Mouse (Mus musculus): ENCODE results near the gene Myt1l.
A peak's percentile ranks its signal among the peaks of the same experiment; 100 is the strongest.

The Myt1l gene

DNA sequence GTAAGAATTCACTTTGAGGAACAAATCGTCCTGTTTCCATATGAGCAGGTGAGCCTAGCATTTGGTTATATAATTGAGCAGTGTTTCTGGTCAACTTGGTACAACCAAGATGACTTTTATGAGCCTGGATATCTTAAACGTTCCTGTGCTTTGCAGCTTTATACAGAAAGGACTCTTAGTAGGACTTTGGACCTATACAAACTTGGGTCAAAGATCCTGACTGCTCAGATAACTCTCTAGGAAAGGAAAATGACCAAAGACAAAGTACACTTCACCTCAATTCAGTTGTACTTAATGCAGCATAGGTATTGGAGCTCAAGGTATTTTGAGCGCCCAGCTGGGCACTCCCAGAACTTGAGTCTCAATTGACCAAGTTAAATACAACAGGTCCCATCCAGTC, 388.0 kb downstream of the Myt1l start:
- DNase-seq (ENCODE audit: low spot score), result no peak

DNA sequence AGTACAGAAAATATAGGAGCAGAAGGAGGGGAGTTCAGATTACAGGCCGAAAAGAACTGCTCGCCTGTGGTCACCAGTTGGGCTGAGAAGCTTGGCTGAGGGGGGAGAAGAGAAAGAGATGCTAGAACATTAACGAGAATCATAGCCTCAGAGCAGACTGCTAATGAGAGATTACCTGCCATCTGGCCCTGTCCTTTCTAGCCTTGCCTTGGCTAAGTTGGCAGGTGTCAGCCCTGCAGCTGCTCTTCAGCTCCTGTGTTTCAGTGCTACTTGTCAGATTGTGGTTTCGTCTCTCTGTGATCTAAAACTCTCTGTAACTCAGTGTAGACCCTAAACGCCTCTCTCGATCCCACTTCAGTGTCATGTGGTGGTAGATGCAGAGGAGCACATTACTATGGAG, 388.6 kb downstream of the Myt1l start:
- DNase-seq (ENCODE audit: low spot score), result no peak

DNA sequence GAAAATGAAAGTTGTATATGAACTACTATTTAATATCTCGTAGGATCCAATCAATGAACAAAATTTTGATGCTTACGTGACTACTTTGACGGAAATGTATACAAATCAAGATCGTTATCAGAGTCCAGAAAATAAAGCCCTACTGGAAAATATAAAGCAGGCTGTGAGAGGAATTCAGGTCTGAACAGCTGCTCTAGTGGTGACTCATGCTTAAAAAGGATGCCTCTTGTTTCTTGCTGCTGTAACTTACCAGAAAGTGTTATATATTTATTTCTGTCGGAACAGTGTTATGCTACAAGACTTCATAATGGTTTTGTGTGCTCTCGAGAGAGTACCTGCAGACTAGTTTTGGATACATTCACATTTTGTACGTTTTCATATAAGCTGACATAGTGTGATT, 392.1 kb downstream of the Myt1l start:
- DNase-seq (ENCODE audit: low spot score), result no peak

DNA sequence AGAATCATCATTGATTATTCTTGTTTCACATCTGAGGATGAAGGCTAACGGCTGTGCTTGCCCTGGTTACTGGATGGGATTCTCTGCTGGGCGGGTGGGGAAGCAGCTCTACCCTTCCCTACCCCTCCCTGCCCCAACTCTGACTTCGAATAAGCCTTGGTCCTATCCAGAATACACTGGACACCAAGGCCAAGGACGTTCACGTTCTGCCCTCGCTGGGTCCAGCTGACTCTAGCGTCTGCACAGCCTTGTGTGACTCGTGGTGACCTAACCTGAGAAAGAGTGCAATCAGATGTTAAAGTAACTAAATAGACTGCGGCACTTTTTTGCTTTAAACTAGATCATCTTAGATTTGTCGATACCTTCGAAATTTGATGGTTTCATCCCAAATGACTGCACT, 393.3 kb downstream of the Myt1l start:
- DNase-seq (ENCODE audit: low spot score), result no peak

DNA sequence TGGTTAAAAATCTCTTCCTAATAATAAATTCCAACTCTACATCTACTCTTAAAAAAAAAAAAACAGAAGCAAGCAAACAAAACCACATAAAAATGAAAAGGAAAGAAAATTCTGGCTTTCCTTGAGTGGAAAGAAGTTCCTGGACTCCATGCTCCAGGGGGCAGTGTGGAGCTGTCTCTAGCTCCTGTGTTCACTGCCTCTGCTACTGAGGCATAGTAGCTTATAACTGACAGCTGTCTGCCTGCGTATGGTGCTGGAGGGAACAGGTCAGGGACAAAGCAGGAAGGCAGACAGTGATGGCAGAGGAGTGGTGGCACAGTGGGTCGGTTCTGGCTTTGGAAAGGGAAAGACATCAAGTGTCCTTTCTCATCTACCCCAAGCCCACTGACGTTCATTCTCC, 398.7 kb downstream of the Myt1l start:
- DNase-seq (ENCODE audit: low spot score), result peak; percentile 25

DNA sequence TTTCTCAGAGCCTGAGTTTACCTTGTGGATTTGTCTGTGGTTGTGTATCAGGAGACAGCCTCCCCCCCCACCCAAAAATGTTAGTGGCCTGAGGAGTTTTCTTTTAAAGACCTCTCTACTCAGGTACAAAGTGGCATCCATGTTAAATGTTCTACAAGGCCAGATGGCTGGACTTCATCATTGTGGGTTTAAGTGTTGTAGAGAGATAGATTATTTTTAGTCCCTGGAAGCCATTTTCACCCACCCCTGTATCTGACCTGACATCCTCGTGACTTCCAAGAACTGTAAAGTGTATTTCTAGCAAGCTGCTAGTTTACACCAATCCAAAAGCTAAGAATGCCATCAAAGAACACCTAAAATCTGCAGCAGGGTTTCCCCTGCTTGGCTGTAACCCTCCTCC, 402.4 kb downstream of the Myt1l start:
- DNase-seq (ENCODE audit: low spot score), result no peak

DNA sequence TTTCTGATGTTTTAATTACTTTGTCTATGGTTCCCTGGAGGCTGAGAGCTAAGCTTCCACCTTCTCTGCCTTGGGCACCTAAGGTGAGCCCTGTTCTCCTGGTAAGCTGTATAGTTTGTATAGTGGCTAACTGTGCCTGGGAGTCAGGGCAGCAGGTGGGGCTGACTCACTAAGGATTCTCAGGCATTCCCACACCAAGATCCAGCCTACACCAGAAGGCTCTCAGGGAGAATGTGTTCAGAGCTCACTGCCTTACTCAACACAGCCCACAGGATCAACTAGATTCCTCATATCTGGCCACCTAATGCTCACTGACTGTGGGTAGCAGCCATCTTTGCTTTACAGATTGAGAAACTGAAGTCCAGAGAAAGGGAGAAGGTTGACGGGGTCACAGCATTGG, 404.8 kb downstream of the Myt1l start:
- DNase-seq (ENCODE audit: low spot score), result no peak

DNA sequence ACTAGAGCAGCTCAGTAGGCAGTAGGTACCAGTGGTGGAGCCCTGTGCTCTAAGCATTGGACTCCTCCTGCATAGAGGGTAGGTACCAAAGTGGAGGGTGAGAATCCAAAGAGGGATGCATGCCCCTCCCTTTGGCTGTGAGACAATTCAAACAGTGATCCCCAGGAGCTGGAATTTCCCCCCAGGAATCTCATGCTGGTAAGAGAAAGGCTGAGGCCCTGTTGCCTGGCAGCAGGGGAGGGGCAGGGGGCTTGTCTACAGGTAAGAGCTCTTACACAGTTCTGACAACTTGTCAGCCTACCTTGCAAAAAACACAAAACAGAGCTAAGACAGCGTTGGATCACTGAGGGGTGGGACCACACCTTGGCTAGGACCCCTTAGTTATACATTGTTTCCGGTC, 405.3 kb downstream of the Myt1l start:
- DNase-seq (ENCODE audit: low spot score), result no peak

DNA sequence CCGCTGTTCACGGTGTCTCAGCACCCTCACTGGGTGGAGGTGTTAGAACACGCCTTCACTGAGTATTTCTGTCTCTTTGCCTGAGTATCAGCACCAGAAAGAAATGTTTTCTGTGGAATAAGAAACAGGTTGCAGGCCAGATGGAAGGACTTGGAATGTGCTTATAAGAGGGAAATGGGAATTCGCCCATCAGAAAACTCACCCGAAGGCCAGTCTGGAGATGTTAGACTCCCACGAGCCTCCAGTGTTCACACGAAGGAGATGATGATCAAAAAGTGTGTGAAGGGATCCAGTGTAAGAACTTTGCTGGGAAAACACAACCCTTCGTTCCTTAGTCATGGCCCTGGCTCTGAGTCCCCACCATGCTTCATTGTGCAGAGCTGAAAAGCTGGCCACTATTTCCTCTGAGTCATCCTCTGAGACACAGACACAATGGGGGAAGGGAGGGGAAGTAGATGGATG, 406.0 kb downstream of the Myt1l start:
- no peak for DNase-seq (ENCODE audit: low spot score)

DNA sequence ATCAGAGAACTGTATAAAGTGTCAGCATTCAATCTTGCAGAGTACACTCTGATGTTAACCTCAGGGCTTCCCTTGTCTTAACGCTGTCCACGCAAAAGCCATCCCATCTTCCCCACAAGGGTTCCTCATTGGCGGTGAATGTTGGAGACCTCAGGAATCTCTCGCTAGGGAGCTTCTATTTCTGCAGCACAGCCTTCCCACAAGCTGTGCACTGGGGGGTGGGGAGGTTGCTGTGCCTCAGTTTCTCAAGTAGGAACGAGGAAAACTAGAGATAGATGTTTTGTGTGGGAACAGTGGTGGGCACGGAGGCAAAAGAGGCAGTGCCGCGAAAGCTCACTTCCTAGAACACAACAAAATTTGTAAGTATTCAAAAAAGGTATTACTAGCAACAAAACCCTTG, 409.1 kb downstream of the Myt1l start, which contains the start of gene Pxdn:
Pxdn (plus strand) TSS at position 301 of the 400 bp plus-strand sequence.
- no peak for DNase-seq (ENCODE audit: low spot score)

DNA sequence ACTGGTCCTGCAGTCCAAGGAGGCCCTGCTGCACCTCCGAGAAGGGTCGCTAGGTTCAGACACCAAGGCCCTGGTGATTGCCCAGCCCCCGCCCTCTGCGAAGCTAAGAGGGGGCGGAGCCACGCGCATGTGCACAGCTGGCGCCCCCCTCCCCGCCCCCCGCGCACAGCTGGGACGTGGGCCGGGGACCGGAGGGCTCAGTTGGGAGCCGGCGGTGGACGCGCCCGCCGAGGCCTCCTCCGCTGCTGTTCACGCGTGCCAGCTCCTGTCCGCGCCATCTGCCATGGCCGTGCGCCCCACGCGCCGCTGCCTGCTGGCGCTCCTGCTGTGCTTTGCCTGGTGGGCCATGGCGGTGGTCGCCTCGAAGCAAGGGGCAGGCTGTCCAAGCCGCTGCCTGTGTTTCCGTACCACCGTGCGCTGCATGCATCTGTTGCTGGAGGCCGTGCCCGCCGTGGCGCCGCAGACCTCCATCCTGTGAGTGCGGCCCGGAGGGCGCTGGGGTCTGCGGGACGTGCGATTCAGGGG, 409.7 kb downstream of the Myt1l start:
- DNase-seq (ENCODE audit: low spot score), result peak; percentile 62

DNA sequence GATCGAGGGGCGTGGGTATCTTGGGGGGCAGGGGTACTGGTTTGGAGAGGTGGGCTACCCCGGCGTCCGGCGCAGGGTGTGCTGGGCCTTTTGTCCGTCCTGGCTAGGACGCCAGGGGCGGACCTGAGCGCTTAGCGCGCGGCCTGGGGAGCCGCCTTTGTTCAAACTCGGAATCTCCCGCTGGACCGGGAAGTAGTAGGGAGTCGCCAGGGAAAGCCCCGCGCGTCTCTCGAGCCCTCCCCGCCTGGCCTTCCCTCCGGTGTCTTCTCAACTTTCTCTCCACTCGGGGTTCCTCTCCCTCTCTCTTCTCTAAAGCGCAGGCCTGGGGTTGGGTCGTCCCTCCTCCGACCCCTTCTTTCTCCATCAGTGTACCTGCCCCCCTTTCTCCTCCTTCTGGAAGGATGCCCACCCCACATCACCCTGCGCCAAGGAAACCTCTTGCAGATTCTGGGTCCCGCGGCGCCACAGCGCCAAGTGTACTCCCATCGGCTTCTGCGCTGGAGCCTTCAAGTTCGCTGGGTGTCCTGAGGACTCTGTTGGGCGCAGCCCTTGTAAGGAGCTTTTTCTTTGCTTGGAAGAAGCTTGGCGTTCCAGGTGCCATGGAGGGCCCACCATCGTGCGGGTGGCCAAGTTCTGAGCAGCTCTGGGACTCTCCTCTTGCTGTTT, 410.3 kb downstream of the Myt1l start:
- DNase-seq (ENCODE audit: low spot score), result peak; percentile 56

DNA sequence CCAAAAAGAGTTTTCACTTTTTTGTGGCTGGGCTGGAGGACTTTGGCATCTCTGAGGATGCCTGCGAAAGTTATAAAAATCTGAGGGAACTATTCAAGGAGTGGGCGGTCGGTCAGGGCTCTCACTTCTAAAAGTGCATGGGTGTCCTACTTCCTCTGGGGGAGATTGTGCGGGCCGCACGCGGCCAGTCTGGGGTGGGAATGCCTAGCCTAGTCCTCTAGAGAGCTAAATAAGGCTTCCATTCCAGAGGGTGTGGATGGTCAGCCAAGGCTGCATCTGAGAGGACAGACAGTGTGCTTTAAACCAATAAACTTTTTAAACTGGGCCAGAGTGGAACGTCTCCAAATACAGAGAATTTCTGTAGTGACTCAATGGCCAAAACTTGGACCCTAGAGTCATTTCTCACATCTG, 411.1 kb downstream of the Myt1l start:
- no peak for DNase-seq (ENCODE audit: low spot score)

DNA sequence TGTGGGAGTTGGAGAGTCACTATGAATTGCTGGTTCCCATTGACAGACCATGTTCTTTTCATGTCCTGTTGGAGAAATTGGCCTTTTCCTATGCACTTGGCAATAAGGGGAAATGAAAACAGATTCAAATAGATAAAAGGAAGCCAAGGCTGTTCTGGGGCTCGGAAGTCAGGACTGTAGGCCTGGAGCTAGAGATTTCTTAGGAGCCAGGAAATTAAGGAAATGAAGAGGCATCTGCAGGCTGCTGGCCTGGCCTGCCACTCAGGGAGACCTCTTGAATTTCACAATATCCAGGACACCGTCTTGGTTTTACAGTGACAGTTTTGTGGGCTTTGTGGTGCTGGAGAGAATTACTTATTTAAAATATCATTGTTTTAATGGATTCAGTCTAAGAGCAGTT, 414.3 kb downstream of the Myt1l start:
- no peak for DNase-seq (ENCODE audit: low spot score)

DNA sequence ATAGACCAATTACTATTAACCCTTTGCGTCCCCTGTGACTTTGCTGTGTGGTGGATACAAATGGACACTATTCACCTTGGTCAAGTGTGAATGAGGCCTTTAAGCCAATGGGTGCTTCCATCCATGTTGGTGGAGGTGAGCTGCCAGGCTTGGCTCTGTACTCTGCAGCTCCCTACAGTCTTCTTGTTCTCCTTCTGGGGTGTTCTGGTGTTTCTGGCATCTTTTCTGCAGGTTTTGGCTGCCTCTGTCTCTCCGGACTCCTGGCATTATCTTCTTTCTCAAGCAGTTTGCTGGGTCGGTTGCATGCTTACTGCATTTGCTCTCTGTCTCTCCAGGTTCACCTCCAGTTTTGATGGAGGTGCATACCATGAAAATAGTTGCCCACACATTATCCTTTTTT, 416.5 kb downstream of the Myt1l start:
- DNase-seq (ENCODE audit: low spot score), result no peak

DNA sequence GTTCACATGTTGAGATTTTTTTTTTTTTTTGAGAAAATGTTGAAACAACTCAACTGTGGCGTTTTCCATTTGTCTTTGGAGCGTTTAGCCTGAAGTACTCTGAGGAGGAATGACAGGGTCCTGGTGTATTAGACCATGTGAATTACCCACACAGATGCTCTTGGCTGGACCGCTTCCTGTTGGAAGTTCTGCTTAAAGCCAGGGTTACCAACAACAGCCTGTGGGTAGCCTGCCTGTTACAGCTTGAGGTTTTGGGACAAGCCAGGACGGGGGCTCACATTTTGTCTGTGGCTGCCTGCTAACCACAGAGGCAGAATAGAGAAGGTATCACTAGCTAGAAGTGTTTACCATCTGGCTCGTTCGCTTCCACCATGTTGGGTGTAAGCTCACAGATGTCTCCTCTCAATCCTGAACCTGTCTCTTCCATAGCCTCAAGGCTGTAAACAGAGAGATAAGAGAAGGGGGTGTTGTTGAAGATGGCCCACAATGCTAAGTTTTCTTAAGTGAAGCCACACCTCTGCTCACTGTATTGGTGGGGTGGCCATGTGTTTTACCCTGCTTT, 417.1 kb downstream of the Myt1l start:
- no peak for DNase-seq (ENCODE audit: low spot score)

DNA sequence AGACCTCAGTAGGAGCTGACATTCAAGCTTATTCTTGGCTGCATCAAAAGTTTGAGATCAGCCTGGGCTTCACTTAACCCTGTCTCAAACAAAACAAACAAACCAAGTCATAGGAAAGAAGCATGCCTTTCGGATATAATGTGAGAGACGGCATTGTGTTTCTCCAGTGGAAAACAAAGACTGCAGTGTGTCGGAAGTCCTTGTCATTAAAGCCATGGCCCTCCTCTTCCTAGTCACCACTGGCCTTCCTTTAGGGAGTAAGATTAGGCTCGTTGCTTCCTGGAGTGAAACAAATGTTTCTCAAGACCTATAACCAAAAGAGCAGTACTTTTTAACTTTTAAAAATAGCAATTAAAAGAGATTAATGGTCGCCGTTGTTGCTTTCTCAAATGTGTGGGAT, 422.9 kb downstream of the Myt1l start:
- no peak for DNase-seq (ENCODE audit: low spot score)

DNA sequence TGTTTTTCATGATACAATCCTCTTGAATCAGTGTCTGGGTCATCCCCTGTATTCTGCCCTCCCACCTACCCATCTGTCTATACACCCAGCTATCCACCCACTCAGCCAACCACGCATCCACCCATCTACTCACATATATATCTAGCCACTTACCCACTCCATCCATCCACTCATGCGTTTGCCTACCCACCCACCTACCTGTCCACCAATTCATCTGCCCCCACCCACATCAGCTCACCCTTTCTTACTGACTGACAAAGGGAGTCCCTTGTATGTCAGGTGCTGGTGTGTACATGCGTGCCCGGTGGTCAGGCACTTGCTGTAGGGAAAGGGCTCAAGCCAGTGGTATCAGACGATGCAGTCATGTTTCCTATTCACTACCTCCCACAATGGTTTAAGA, 423.3 kb downstream of the Myt1l start:
- no peak for DNase-seq (ENCODE audit: low spot score)

DNA sequence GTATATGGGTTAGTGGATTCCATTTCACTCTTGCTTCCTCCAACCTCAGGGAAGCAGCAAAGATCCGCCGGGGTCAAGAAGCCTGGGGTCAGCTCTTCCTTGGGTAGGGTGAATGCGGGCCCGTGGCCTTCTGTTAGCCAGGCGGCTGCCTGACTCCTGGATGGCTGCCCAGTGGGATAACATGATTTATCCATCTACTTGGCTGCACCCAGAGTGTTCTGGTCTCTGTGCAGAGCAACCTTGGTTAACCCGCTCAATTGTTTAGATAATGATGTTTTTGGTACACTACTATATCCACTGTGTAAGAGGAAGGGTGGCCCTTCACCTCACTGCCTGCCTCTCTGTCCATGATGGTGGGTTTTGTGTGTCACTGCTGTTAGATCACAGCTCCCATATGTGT, 423.9 kb downstream of the Myt1l start:
- DNase-seq (ENCODE audit: low spot score), result peak; percentile 76

DNA sequence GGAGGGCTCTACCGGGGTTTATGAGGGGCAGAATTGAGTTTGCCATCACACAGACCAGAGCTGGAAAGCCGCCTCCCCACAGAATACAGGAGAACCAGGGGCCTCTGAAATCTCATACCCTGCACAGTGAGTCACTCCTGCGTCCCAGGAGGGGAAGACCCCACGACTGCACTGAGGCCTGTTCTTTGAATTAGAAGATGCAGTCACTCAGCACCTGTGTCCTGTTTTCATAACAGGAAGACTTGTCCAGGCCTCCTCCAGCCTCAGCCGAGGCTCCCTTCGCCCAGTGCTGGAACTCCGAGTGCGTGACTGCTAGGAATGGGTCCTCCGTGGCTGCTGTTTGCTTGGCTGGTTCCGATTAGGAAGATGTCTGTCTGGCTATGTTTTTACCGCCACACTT, 425.8 kb downstream of the Myt1l start:
- DNase-seq (ENCODE audit: low spot score), result no peak

DNA sequence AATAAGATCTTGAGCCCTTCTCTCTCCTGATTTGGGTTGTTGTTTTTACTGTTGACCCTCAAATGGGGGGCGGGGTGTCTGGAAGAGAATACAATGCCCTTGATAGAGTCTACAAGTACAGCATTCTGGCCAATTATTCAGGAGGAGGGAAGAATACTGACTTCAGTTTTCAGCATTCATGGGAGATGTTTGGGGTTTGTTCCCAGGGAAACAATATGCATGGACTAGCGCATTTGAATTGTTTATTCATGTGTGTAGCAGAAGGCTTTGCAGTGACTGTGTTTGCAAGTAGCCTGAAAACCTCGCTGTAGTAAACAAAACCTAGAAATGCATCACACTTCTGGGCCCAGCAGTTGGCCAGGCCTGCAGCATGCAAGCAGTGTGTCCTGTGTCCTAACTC, 426.3 kb downstream of the Myt1l start:
- DNase-seq (ENCODE audit: low spot score), result no peak

DNA sequence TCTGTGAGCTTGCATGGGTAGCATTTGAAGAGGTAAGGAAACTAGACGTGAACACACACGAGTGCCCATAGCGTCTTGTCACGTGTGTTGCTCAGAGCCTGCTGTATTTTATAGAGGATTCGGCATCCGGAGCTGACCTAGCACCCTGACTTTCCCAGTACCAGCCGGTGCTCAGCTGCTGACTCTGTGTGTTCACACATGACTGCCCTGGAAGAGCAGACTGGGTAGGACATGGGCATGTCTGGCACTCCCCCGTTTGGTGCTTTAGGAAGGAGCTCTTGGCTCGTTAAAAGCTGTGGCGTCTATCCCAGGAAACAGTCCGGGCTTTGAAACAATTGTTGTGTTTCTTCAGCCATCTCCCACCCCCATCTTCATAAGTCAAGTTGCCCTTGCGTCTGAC, 428.8 kb downstream of the Myt1l start:
- DNase-seq (ENCODE audit: low spot score), result no peak

DNA sequence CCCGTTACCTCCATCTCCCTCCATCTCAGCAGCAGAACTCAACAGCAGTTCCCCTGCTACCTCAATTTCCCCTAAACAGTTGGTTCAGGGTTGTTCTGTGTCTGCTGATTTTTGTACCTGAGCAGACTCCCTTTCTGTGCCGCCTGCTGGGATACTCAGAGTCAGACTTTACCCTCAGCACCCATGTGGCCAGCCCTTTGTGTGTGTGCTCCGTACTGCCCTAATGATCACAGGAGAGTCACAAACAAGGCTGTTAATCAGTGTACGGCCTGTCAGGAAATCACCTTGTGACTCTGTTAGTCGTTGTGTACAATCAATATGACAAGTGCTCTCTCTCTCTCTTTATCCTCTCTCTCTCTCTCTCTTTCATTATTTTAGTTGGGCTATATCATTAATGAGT, 430.5 kb downstream of the Myt1l start:
- no peak for DNase-seq (ENCODE audit: low spot score)

DNA sequence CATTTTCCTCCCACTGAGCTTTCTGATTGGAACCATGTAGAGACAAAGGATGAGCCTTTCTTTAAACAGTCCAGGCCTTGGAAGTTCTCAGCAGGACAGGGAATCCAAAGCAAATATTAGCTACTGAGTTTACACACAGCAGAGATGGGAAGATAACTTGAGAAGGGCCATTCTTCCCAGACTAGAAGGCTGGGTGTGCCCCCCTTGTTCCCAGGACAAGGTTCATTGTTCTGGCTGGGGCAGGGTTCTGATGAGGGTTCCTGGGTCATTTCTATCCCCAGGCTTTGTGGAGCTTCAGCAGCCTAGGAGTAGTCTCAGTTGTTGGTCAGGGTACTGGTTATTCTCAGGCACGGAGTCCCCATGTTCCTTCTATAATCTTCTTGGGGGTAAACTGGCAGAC, 432.9 kb downstream of the Myt1l start:
- no peak for DNase-seq (ENCODE audit: low spot score)
